Mouse (Mus musculus) neural tube, embryonic 12.5 days (tissue): Measurements from ENCODE around the gene Tbc1d5. TPM values are rescaled to one million over a fixed set of nuclear protein-coding genes. Genes with fewer than 3 reads are reported as not detected.

Experiments
- ATAC-seq: fragments of 200-750 bp; cut with Nextera tagmentation; 2 replicates; pipeline ENCODE4 v1.8.0; 2017; ENCODE audit warnings: low read depth, mild to moderate bottlenecking, moderate TSS enrichment, moderate library complexity; ENCODE audit not compliant: low FRiP score
- H3K27ac ChIP-seq: fragments of 300-500 bp; sonication (generic); 2 replicates; pipeline ENCODE4 v1.5.1; 2016
- H3K27me3 ChIP-seq: fragments of 300-500 bp; sonication (generic); replicated peaks from 2 replicates; pipeline ENCODE4 v1.6.1; 2016; ENCODE audit warnings: mild to moderate bottlenecking
- H3K36me3 ChIP-seq: fragments of 300-500 bp; sonication (generic); 2 replicates; pipeline ENCODE4 v1.6.1; 2016; ENCODE audit warnings: mild to moderate bottlenecking
- H3K4me1 ChIP-seq: fragments of 300-500 bp; sonication (generic); 2 replicates; pipeline ENCODE4 v1.6.1; 2016
- H3K4me2 ChIP-seq: fragments of 300-500 bp; sonication (generic); replicated peaks from 2 replicates; pipeline ENCODE4 v1.6.1; 2016; ENCODE audit warnings: mild to moderate bottlenecking
- H3K4me3 ChIP-seq: fragments of 300-500 bp; sonication (generic); 2 replicates; pipeline ENCODE4 v1.5.1; 2016
- H3K9ac ChIP-seq: fragments of 300-500 bp; sonication (generic); 2 replicates; pipeline ENCODE4 v1.6.1; 2016; ENCODE audit warnings: mild to moderate bottlenecking
- H3K9me3 ChIP-seq: fragments of 300-500 bp; sonication (generic); 2 replicates; pipeline ENCODE4 v1.6.1; 2016; ENCODE audit warnings: mild to moderate bottlenecking
- WGBS: fragments of 180-500 bp; shearing (Covaris S2); methylation state at CpG from one replicate; pipeline ENCODE4 v1.1.7; 2016; 5-methylcytosine and 5-hydroxymethylcytosine counted together
- polyA plus RNA-seq: library from polyadenylated mRNA; unstranded; fragments of >200 nt; fragmentation: Nextera tagmentation; extraction: Ambion mirVana; gene quantifications from 2 replicates; pipeline ENCODE4 v1.2.1, GENCODE M21; 2016

The Tbc1d5 gene
- polyA plus RNA-seq, 1 experiment from 2014 or later = 10.6 TPM

- Histone ChIP-seq H3K4me1 (no peaks in the 10 kb centered on the region), H3K9ac (no peak overlapping the region), H3K4me2 (no peak overlapping the region), H3K27me3 (no peaks in the 10 kb centered on the region), H3K4me3 (no peak overlapping the region), H3K9me3 (no peaks in the 10 kb centered on the region), H3K36me3 (no peaks in the 10 kb centered on the region), H3K27ac (no peak overlapping the region)
- no peak for ATAC-seq
- 94% methylated on average over 1 of the region's 1 CpGs for WGBS
These were observed 314.4 kb downstream of the Tbc1d5 start for GRCm38 (mm10) chr17:50864781-50865180.

GRCm38 (mm10) chr17:50853220-50853619 lies 325.9 kb downstream of the Tbc1d5 start:
- no peaks in the 10 kb centered on the region for H3K27me3 ChIP-seq
- under 1% methylated on average over 3 of the region's 3 CpGs for WGBS
- no peak overlapping the region for H3K27ac ChIP-seq
- H3K9ac ChIP-seq = no peak overlapping the region
- no peaks in the 10 kb centered on the region for H3K9me3 ChIP-seq
- no peak for ATAC-seq
- H3K4me2 ChIP-seq = no peak overlapping the region
- H3K4me1 ChIP-seq = no peaks in the 10 kb centered on the region; the same call in 1 of the 2 replicates
- no peak overlapping the region for H3K4me3 ChIP-seq
- H3K36me3 ChIP-seq = no peaks in the 10 kb centered on the region

GRCm38 (mm10) chr17:50851382-50851781 lies 327.8 kb downstream of the Tbc1d5 start:
- H3K9ac ChIP-seq = no peak overlapping the region
- no peaks in the 10 kb centered on the region for H3K9me3 ChIP-seq
- no peak overlapping the region for H3K4me3 ChIP-seq
- 92% methylated on average over 1 of the region's 1 CpGs for WGBS
- no peaks in the 10 kb centered on the region for H3K36me3 ChIP-seq
- no peaks in the 10 kb centered on the region for H3K27me3 ChIP-seq
- H3K4me1 ChIP-seq = no peaks in the 10 kb centered on the region; the same call in 1 of the 2 replicates
- H3K27ac ChIP-seq = no peak overlapping the region
- no peak overlapping the region for H3K4me2 ChIP-seq
- no peak for ATAC-seq

GRCm38 (mm10) chr17:50814089-50814488 lies 365.1 kb downstream of the Tbc1d5 start:
- H3K9ac ChIP-seq = no peak overlapping the region
- no peak overlapping the region for H3K4me2 ChIP-seq
- no peaks in the 10 kb centered on the region for H3K36me3 ChIP-seq
- H3K4me3 ChIP-seq = no peak overlapping the region
- no peak for ATAC-seq
- no peak overlapping the region for H3K27ac ChIP-seq
- H3K27me3 ChIP-seq = no peaks in the 10 kb centered on the region
- WGBS = 59% methylated on average over 1 of the region's 1 CpGs
- no peaks in the 10 kb centered on the region for H3K4me1 ChIP-seq
- no peaks in the 10 kb centered on the region for H3K9me3 ChIP-seq

DNA sequence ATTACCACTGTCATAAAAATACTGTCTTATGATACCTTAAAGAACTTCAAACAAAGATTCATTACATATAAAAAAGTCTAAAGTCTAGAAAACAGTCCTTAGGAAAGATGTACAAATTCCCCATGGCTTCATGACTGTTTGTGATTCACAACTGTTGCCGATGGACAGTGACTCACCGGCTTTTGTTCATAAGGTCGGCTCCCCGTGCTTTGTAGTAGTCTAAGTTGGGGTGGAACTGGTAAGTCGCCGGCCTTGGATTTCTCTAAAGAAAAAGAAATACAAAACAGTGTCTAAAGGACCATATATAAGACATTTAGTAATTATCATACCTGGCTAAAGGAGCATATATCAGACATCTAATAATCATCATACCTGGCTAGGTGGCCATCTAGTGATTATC lies 365.6 kb downstream of the Tbc1d5 start:
- H3K27ac ChIP-seq = no peak overlapping the region
- no peaks in the 10 kb centered on the region for H3K36me3 ChIP-seq
- H3K4me3 ChIP-seq = no peak overlapping the region
- H3K27me3 ChIP-seq = no peaks in the 10 kb centered on the region
- no peaks in the 10 kb centered on the region for H3K4me1 ChIP-seq
- no peak for ATAC-seq
- H3K9ac ChIP-seq = no peak overlapping the region
- WGBS = 93% methylated on average over 6 of the region's 6 CpGs
- H3K9me3 ChIP-seq = no peaks in the 10 kb centered on the region
- no peak overlapping the region for H3K4me2 ChIP-seq

- no peak overlapping the region for H3K4me2 ChIP-seq
- H3K4me3 ChIP-seq = no peak overlapping the region
- no peaks in the 10 kb centered on the region for H3K36me3 ChIP-seq
- no peaks in the 10 kb centered on the region for H3K4me1 ChIP-seq
- no peak for ATAC-seq
- H3K9me3 ChIP-seq = no peaks in the 10 kb centered on the region
- H3K9ac ChIP-seq = no peak overlapping the region
- no peak overlapping the region for H3K27ac ChIP-seq
- WGBS = 98% methylated on average over 1 of the region's 1 CpGs
- H3K27me3 ChIP-seq = no peaks in the 10 kb centered on the region
These were observed 373.5 kb downstream of the Tbc1d5 start for GRCm38 (mm10) chr17:50805631-50806030.

DNA sequence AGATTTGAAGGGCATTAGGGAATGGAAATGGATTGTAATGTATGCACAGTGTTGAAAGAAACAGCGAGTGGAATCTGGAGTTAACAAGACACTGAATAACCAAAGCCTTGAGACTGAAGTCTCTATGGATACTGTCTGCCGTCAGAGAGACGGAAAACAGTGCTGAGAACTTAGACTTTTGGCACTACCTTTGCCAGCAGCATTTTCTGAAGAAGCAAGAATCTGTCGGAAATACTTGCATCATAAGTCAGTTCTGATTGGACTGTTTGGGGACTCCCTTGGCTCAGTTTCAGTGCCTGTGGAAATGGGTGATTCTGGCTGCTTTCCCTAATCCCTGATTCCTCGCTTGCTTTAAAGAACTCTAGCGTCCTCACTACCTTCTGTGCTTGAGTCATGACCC lies 375.9 kb downstream of the Tbc1d5 start:
- ATAC-seq = no peak
- Histone ChIP-seq H3K4me1 (no peaks in the 10 kb centered on the region), H3K4me3 (no peak overlapping the region), H3K27me3 (no peaks in the 10 kb centered on the region), H3K4me2 (no peak overlapping the region), H3K9ac (no peak overlapping the region), H3K27ac (no peak overlapping the region), H3K9me3 (no peaks in the 10 kb centered on the region), H3K36me3 (no peaks in the 10 kb centered on the region)
- WGBS = 81% methylated on average over 6 of the region's 6 CpGs

- no peak overlapping the region for H3K9ac ChIP-seq
- H3K4me1 ChIP-seq = no peaks in the 10 kb centered on the region
- no peaks in the 10 kb centered on the region for H3K36me3 ChIP-seq
- no peak overlapping the region for H3K4me2 ChIP-seq
- ATAC-seq = no peak
- H3K27ac ChIP-seq = no peak overlapping the region
- H3K27me3 ChIP-seq = no peaks in the 10 kb centered on the region
- H3K4me3 ChIP-seq = no peak overlapping the region
- whole genome bisulfite sequencing = 82% methylated on average over 8 of the region's 8 CpGs
- no peaks in the 10 kb centered on the region for H3K9me3 ChIP-seq
These were observed 376.8 kb downstream of the Tbc1d5 start for GRCm38 (mm10) chr17:50802380-50802779.

- no peaks in the 10 kb centered on the region for H3K9me3 ChIP-seq
- H3K9ac ChIP-seq = no peak overlapping the region
- ATAC-seq = peak; percentile 83
- 78% methylated on average over 6 of the region's 6 CpGs for WGBS
- H3K27me3 ChIP-seq = no peaks in the 10 kb centered on the region
- H3K4me1 ChIP-seq = no peaks in the 10 kb centered on the region
- H3K36me3 ChIP-seq = no peaks in the 10 kb centered on the region
- H3K4me3 ChIP-seq = no peak overlapping the region
- H3K4me2 ChIP-seq = no peak overlapping the region
- no peak overlapping the region for H3K27ac ChIP-seq
These were observed 383.6 kb downstream of the Tbc1d5 start for GRCm38 (mm10) chr17:50795445-50796095.

- Histone ChIP-seq H3K4me3 (no peak overlapping the region), H3K4me1 (no peaks in the 10 kb centered on the region), H3K9ac (no peak overlapping the region), H3K4me2 (no peak overlapping the region), H3K9me3 (no peaks in the 10 kb centered on the region), H3K36me3 (no peaks in the 10 kb centered on the region), H3K27ac (no peak overlapping the region), H3K27me3 (no peaks in the 10 kb centered on the region)
- 90% methylated on average over 2 of the region's 2 CpGs for WGBS
- no peak for ATAC-seq
These were observed 387.5 kb downstream of the Tbc1d5 start for GRCm38 (mm10) chr17:50791671-50792070.

GRCm38 (mm10) chr17:50788835-50789234 lies 390.3 kb downstream of the Tbc1d5 start:
- Histone ChIP-seq H3K4me1 (no peaks in the 10 kb centered on the region), H3K9ac (no peak overlapping the region), H3K36me3 (no peaks in the 10 kb centered on the region), H3K4me2 (no peak overlapping the region), H3K27ac (no peak overlapping the region), H3K4me3 (no peak overlapping the region), H3K27me3 (no peaks in the 10 kb centered on the region), H3K9me3 (no peaks in the 10 kb centered on the region)
- ATAC-seq = no peak
- WGBS = 93% methylated on average over 4 of the region's 4 CpGs

GRCm38 (mm10) chr17:50775247-50775646 lies 403.9 kb downstream of the Tbc1d5 start:
- H3K9me3 ChIP-seq = no peaks in the 10 kb centered on the region
- no peak for ATAC-seq
- no peaks in the 10 kb centered on the region for H3K27me3 ChIP-seq
- H3K4me2 ChIP-seq = no peak overlapping the region
- H3K27ac ChIP-seq = no peak overlapping the region
- no peaks in the 10 kb centered on the region for H3K36me3 ChIP-seq
- H3K4me1 ChIP-seq = no peaks in the 10 kb centered on the region
- no peak overlapping the region for H3K9ac ChIP-seq
- WGBS = 85% methylated on average over 3 of the region's 3 CpGs
- no peak overlapping the region for H3K4me3 ChIP-seq

- Histone ChIP-seq H3K27me3 (no peaks in the 10 kb centered on the region), H3K9ac (no peak overlapping the region), H3K4me3 (no peak overlapping the region), H3K36me3 (no peaks in the 10 kb centered on the region), H3K9me3 (no peaks in the 10 kb centered on the region), H3K4me2 (no peak overlapping the region), H3K27ac (no peak overlapping the region), H3K4me1 (no peaks in the 10 kb centered on the region)
- 94% methylated on average over 7 of the region's 7 CpGs for WGBS
- ATAC-seq = no peak
These were observed 414.8 kb downstream of the Tbc1d5 start for GRCm38 (mm10) chr17:50764387-50764786.
